Mouse (Mus musculus) heart, embryonic 14.5 days (tissue): ENCODE results near the gene Prelid1. TPM values are rescaled to one million over a fixed set of nuclear protein-coding genes. Genes with fewer than 3 reads are reported as not detected.

ENCODE experiments used
- ATAC-seq: fragments of 200-750 bp; cut with Nextera tagmentation; 2 replicates; pipeline ENCODE4 v1.8.0; 2017; ENCODE audit warnings: low read depth, moderate TSS enrichment; ENCODE audit not compliant: insufficient number of reproducible peaks, insufficient read depth, low FRiP score
- H3K27ac ChIP-seq, 2 experiments: fragments of 200-500 bp in 1 of 2; fragments of 300-500 bp in 1 of 2; sonication (generic) in 1 of 2; replicated peaks in 1 of 2; 2 replicates each; pipeline ENCODE4 v1.5.1; 2012 to 2014; ENCODE audit warnings: low read depth in 2 of 2, low read length in 2 of 2, control low read depth in 1 of 2, mild to moderate bottlenecking in 1 of 2, mixed read lengths in 1 of 2; ENCODE audit not compliant: control insufficient read depth in 1 of 2, insufficient read depth in 1 of 2
- H3K27me3 ChIP-seq: fragments of 300-500 bp; sonication (generic); 2 replicates; pipeline ENCODE4 v1.6.1; 2014; ENCODE audit warnings: mild to moderate bottlenecking, low read length, control low read depth; ENCODE audit not compliant: control insufficient read depth, insufficient read depth
- H3K36me3 ChIP-seq: fragments of 300-500 bp; sonication (generic); 2 replicates; pipeline ENCODE4 v1.6.1; 2014; ENCODE audit warnings: mild to moderate bottlenecking, control low read depth, low read length, mixed read lengths; ENCODE audit not compliant: control insufficient read depth, insufficient read depth
- H3K4me1 ChIP-seq, 2 experiments: fragments of 200-500 bp in 1 of 2; fragments of 300-500 bp in 1 of 2; sonication (generic) in 1 of 2; 2 replicates each; pipeline ENCODE4 v1.6.1; 2012 to 2014; ENCODE audit warnings: low read length in 2 of 2, control low read depth in 1 of 2, mixed read lengths in 1 of 2; ENCODE audit not compliant: control insufficient read depth in 2 of 2, insufficient read depth in 2 of 2
- H3K4me2 ChIP-seq: fragments of 300-500 bp; sonication (generic); 2 replicates; pipeline ENCODE4 v1.6.1; 2014; ENCODE audit warnings: mild to moderate bottlenecking, low read length
- H3K4me3 ChIP-seq, 2 experiments: fragments of 200-500 bp in 1 of 2; fragments of 300-500 bp in 1 of 2; sonication (generic) in 1 of 2; 2 replicates each; pipeline ENCODE4 v1.5.1; 2012 to 2014; ENCODE audit warnings: low read length in 2 of 2, mild to moderate bottlenecking in 2 of 2, control low read depth in 1 of 2, low read depth in 1 of 2, moderate library complexity in 1 of 2; ENCODE audit not compliant: control insufficient read depth in 1 of 2, insufficient read depth in 1 of 2
- H3K9ac ChIP-seq: fragments of 300-500 bp; sonication (generic); 2 replicates; pipeline ENCODE4 v1.6.1; 2014; ENCODE audit warnings: mild to moderate bottlenecking, low read length
- H3K9me3 ChIP-seq: fragments of 300-500 bp; sonication (generic); 2 replicates; pipeline ENCODE4 v1.6.1; 2016; ENCODE audit warnings: low read length, control low read depth; ENCODE audit not compliant: control insufficient read depth
- WGBS: fragments of 180-500 bp; shearing (Covaris S2); extraction: QIAGEN DNeasy Blood & Tissue Kit; methylation state at CpG from one replicate; pipeline ENCODE4 v1.1.7; 2014; 5-methylcytosine and 5-hydroxymethylcytosine counted together
- polyA plus RNA-seq: library from polyadenylated mRNA; unstranded; fragments of >200 nt; fragmentation: Nextera tagmentation; extraction: Ambion mirVana; gene quantifications from 2 replicates; pipeline ENCODE4 v1.2.1, GENCODE M21; 2014

Prelid1 gene
- polyA plus RNA-seq, result 369 and 389 TPM in 2 replicates

DNA sequence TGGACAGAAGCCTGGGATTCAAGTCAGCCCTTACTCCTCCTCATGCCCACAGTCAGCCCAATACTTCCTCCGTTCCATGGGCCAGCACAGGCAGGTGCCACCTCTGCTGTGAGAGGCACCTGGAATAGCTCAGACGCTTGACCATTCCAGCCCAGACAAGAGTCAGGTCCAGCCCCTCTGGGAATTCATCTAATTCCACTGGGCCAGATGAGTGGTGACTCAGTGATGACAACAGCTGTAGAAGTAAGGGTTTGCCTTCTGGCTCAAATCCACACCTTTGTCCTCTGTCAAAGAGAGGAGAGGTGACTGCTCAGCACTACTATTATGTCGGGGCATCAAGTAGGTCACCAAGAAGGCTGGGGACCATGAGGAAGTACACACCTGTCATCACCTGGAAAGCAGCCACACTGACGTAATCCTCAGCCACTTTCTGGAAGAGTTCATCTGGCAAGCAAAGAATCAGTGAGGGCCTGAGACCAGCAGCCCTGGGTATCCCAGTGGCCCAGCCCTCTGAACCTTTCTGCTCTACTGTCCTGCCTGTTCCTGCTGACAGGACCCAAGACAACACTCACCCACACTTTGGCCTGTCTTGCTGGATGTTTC lies at the start of gene Prelid1:
Gene Prelid1 (plus strand): TSS at position 570 of the 603 bp plus-strand sequence.
- Histone ChIP-seq H3K4me3 (peak within 1 kb of the TSS; percentile 84 to 91), H3K27ac (peak within 1 kb of the TSS in 1 of 2 experiments; percentile 83; a peak in 3 of 4 replicates), H3K9me3 (no peaks in the 10 kb centered on the region), H3K4me2 (peak within 1 kb of the TSS; percentile 95), H3K27me3 (no peaks in the 10 kb centered on the region), H3K36me3 (peaks cover 75% of the 10 kb centered on the region), H3K4me1 (peaks cover 12 to 31% of the 10 kb centered on the region in 2 experiments), H3K9ac (peak within 1 kb of the TSS; percentile 95)
- WGBS, result 42% methylated on average over 4 of the region's 4 CpGs
- no peak for ATAC-seq

DNA sequence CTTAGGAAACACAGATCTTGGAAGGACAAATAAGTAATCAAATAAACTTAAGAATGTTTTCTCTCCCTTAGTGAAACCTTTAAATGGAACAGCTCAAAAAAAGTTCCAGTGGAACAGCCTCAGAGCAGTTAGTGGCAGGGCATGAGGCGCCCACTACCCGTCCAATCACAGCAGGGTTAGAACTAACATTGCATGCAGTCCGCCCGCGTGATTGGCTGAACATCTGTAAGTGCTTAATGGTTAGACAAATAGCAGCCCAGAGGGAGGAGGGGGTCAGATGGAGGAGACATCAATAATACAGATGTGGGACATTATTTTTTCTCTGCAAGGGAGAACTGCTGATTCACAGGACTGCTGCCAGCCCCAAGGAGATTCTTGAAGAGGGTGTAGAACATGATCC lies 43.1 kb upstream of the Prelid1 start:
- Histone ChIP-seq H3K36me3 (peaks cover 78% of the 10 kb centered on the region), H3K4me1 (no peaks in the 10 kb centered on the region), H3K27ac (no peak overlapping the region), H3K9me3 (no peaks in the 10 kb centered on the region), H3K9ac (no peak overlapping the region), H3K4me2 (no peak overlapping the region), H3K4me3 (no peak overlapping the region), H3K27me3 (no peaks in the 10 kb centered on the region)
- WGBS, result 84% methylated on average over 5 of the region's 5 CpGs
- no peak for ATAC-seq

DNA sequence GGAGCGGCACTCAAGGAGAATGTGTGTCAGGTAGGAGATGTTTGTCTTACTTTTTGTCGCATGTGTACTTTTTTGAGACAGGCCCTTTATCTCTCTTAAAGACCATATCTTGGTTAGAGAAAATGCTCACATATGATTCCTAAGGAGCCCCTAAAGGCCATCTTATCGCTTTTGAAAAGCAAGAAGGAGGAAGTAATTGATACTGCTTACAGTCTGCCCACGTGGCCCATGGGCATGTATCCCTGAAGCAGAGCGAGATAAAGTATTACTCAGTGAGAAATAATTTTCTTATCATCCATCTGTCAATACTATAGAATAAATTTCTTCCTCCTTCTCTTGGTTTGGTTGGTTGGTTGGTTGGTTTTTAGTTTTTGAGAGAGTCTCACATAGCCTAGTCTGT lies 42.7 kb upstream of the Prelid1 start:
- Histone ChIP-seq H3K36me3 (peaks cover 79% of the 10 kb centered on the region), H3K9ac (no peak overlapping the region), H3K4me2 (no peak overlapping the region), H3K4me3 (no peak overlapping the region), H3K4me1 (no peaks in the 10 kb centered on the region), H3K9me3 (no peaks in the 10 kb centered on the region), H3K27me3 (no peaks in the 10 kb centered on the region), H3K27ac (no peak overlapping the region)
- no peak for ATAC-seq
- WGBS, result 81% methylated on average over 5 of the region's 5 CpGs

DNA sequence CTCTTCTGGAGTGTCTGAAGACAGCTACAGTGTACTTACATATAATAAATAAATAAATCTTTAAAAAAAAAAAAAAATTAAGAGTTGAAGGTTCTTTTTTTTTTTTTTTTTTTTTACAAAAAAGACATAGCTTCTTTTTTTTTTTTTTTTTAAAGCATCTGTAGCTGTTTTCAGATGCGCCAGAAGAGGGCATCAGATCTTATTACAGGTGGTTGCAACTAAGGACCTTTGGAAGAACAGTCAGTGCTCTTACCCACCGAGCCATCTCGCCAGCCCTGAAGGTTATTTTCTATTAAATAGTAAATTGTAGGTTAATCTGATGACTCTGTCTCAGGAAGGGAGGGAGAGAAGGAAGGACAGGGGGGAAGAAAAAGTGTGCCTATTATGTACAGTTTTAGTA lies 31.4 kb upstream of the Prelid1 start:
- Histone ChIP-seq H3K9ac (no peak overlapping the region), H3K9me3 (no peaks in the 10 kb centered on the region), H3K36me3 (peaks cover 90% of the 10 kb centered on the region), H3K4me2 (no peak overlapping the region), H3K27me3 (no peaks in the 10 kb centered on the region), H3K4me3 (no peak overlapping the region), H3K27ac (no peak overlapping the region), H3K4me1 (no peaks in the 10 kb centered on the region)
- ATAC-seq, result no peak
- WGBS, result 76% methylated on average over 3 of the region's 3 CpGs

DNA sequence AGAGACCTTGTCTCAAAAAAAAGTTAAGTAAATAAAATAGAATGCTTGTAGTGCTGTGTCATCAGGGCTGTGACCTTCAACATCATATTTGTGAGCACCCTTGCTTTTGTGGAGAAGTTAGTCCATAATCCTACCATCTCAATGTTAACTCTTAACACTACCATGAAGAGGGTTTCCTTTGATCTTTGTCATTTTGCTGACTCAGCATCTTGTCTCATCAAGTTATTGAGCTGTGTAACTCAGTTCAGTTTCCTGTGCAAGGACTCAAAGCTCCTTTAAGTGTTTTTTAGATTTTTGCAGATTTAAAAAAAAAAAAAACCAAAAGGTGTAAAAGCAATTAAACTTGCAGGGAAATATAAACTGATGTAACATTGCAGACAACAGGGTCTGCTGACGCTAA lies 23.5 kb upstream of the Prelid1 start:
- Histone ChIP-seq H3K9me3 (no peaks in the 10 kb centered on the region), H3K9ac (no peak overlapping the region), H3K36me3 (peaks cover 97% of the 10 kb centered on the region), H3K4me3 (no peak overlapping the region), H3K27me3 (no peaks in the 10 kb centered on the region), H3K27ac (no peak overlapping the region), H3K4me2 (no peak overlapping the region), H3K4me1 (no peaks in the 10 kb centered on the region)
- no peak for ATAC-seq
- WGBS, result 89% methylated on average over 1 of the region's 1 CpGs

DNA sequence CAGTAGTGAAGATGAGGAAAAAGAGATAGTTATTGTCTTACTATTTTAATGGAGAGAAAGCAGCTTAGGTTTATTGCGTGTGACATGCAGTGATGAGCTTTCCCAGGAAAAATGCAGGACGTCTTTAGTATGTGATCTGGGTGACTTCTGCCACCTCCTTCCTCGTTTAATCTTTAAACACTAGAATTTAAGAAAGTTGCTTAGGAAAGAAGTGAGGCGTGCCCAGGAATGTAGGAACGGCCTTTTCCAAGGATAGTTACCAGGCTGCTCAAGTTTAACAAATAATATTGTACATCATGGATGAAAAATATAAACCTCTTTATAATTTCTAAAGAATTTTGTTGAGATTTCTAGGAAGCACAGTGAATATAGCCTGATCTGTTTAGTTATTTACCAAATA lies 19.4 kb upstream of the Prelid1 start:
- Histone ChIP-seq H3K4me1 (no peaks in the 10 kb centered on the region), H3K9me3 (no peaks in the 10 kb centered on the region), H3K4me3 (no peak overlapping the region), H3K27ac (no peak overlapping the region), H3K9ac (no peak overlapping the region), H3K27me3 (no peaks in the 10 kb centered on the region), H3K36me3 (peaks cover 99% of the 10 kb centered on the region), H3K4me2 (no peak overlapping the region)
- WGBS, result 86% methylated on average over 5 of the region's 5 CpGs
- no peak for ATAC-seq

DNA sequence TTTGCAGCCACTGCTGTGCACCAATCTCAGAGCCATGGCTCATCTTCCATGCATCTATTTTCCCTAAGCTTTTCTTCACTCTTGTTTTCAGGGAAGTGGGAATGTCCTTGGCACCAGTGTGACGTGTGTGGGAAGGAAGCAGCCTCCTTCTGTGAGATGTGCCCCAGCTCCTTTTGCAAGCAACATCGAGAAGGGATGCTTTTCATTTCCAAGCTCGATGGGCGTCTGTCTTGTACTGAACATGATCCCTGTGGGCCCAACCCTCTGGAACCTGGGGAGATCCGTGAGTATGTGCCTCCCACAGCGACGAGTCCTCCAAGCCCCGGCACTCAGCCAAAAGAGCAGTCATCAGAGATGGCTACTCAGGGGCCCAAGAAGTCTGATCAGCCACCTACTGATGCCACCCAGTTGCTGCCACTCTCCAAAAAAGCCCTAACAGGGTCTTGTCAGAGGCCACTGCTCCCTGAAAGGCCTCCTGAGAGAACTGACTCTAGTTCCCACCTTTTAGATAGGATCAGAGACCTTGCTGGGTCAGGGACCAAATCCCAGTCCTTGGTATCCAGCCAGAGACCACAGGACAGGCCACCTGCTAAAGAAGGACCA lies 8.2 kb upstream of the Prelid1 start:
- 88% methylated on average over 8 of the region's 8 CpGs for WGBS
- H3K27ac ChIP-seq, result no peak overlapping the region
- H3K27me3 ChIP-seq, result no peaks in the 10 kb centered on the region
- H3K4me3 ChIP-seq, result no peak overlapping the region
- no peak overlapping the region for H3K9ac ChIP-seq
- H3K4me2 ChIP-seq, result no peak overlapping the region
- peaks cover 97% of the 10 kb centered on the region for H3K36me3 ChIP-seq
- H3K9me3 ChIP-seq, result no peaks in the 10 kb centered on the region
- no peaks in the 10 kb centered on the region for H3K4me1 ChIP-seq
- no peak for ATAC-seq

DNA sequence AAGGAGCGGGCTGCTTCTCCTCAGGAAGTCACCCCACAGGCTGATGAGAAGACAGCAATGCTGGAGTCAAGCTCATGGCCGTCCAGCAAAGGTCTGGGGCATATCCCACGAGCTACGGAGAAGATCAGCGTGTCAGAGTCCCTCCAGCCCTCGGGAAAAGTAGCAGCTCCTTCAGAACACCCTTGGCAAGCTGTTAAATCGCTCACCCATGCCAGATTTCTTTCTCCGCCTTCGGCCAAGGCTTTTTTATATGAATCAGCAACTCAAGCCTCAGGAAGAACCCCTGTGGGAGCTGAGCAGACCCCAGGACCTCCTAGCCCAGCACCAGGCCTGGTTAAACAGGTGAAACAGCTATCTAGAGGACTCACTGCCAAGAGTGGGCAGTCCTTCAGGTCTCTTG lies 7.2 kb upstream of the Prelid1 start:
- Histone ChIP-seq H3K36me3 (peaks cover 96% of the 10 kb centered on the region), H3K4me1 (no peaks in the 10 kb centered on the region), H3K9me3 (no peaks in the 10 kb centered on the region), H3K4me3 (no peak overlapping the region), H3K27ac (no peak overlapping the region), H3K4me2 (no peak overlapping the region), H3K9ac (no peak overlapping the region), H3K27me3 (no peaks in the 10 kb centered on the region)
- WGBS, result 85% methylated on average over 9 of the region's 9 CpGs
- ATAC-seq, result no peak
